Mouse (Mus musculus) forebrain, embryonic 12.5 days (tissue): Measurements from ENCODE around the gene Ccl25. TPM values are rescaled to one million over a fixed set of nuclear protein-coding genes. Genes with fewer than 3 reads are reported as not detected.

Source experiments
- ATAC-seq: fragments of 200-750 bp; cut with Nextera tagmentation; 2 replicates; pipeline ENCODE4 v1.8.0; 2017; ENCODE audit warnings: moderate TSS enrichment; ENCODE audit not compliant: low FRiP score
- H3K27ac ChIP-seq: fragments of 300-500 bp; sonication (generic); 2 replicates; pipeline ENCODE4 v1.5.1; 2016; ENCODE audit warnings: mild to moderate bottlenecking
- H3K27me3 ChIP-seq: fragments of 300-500 bp; sonication (generic); 2 replicates; pipeline ENCODE4 v1.6.1; 2016; ENCODE audit warnings: mild to moderate bottlenecking
- H3K36me3 ChIP-seq: fragments of 300-500 bp; sonication (generic); replicated peaks from 2 replicates; pipeline ENCODE4 v1.6.1; 2016; ENCODE audit warnings: mild to moderate bottlenecking
- H3K4me1 ChIP-seq: fragments of 300-500 bp; sonication (generic); 2 replicates; pipeline ENCODE4 v1.6.1; 2016
- H3K4me2 ChIP-seq: fragments of 300-500 bp; sonication (generic); 2 replicates; pipeline ENCODE4 v1.6.1; 2016; ENCODE audit warnings: mild to moderate bottlenecking, moderate library complexity
- H3K4me3 ChIP-seq: fragments of 300-500 bp; sonication (generic); replicated peaks from 2 replicates; pipeline ENCODE4 v1.5.1; 2016; ENCODE audit warnings: mild to moderate bottlenecking
- H3K9ac ChIP-seq: fragments of 300-500 bp; sonication (generic); 2 replicates; pipeline ENCODE4 v1.6.1; 2016; ENCODE audit warnings: mild to moderate bottlenecking
- H3K9me3 ChIP-seq: fragments of 300-500 bp; sonication (generic); 2 replicates; pipeline ENCODE4 v1.6.1; 2016
- WGBS: fragments of 180-500 bp; shearing (Covaris S2); methylation state at CpG from one replicate; pipeline ENCODE4 v1.1.7; 2016; 5-methylcytosine and 5-hydroxymethylcytosine counted together
- polyA plus RNA-seq: library from polyadenylated mRNA; unstranded; fragments of >200 nt; fragmentation: Nextera tagmentation; extraction: Ambion mirVana; gene quantifications from 2 replicates; pipeline ENCODE4 v1.2.1, GENCODE M21; 2016

Gene Ccl25
- polyA plus RNA-seq, 1 experiment from 2014 or later: 24.1 TPM

GRCm38 (mm10) chr8:4318796-4319572 is 6.0 kb upstream of the Ccl25 start:
- Histone ChIP-seq H3K27me3 (no peaks in the 10 kb centered on the region), H3K9ac (no peak overlapping the region), H3K4me1 (peaks cover 34% of the 10 kb centered on the region), H3K9me3 (no peaks in the 10 kb centered on the region), H3K36me3 (peaks cover 39% of the 10 kb centered on the region), H3K4me2 (no peak overlapping the region), H3K27ac (no peak overlapping the region), H3K4me3 (no peak overlapping the region)
- no peak for ATAC-seq
- WGBS: 86% methylated on average over 2 of the region's 2 CpGs

- ATAC-seq: no peak
- no peak overlapping the region for H3K9ac ChIP-seq
- H3K27me3 ChIP-seq: no peaks in the 10 kb centered on the region
- H3K4me1 ChIP-seq: peaks cover 35% of the 10 kb centered on the region
- no peak overlapping the region for H3K4me2 ChIP-seq
- no peaks in the 10 kb centered on the region for H3K9me3 ChIP-seq
- no peak overlapping the region for H3K27ac ChIP-seq
- no peak overlapping the region for H3K4me3 ChIP-seq
- H3K36me3 ChIP-seq: peaks cover 35% of the 10 kb centered on the region
- WGBS: 96% methylated on average over 11 of the region's 11 CpGs
Observed at GRCm38 (mm10) chr8:4319573-4319872, 5.5 kb upstream of the Ccl25 start.

- Histone ChIP-seq H3K27ac (no peak overlapping the region), H3K9ac (no peak overlapping the region), H3K27me3 (no peaks in the 10 kb centered on the region), H3K4me3 (no peak overlapping the region), H3K4me1 (peaks cover 35% of the 10 kb centered on the region), H3K9me3 (no peaks in the 10 kb centered on the region), H3K4me2 (no peak overlapping the region), H3K36me3 (peaks cover 35% of the 10 kb centered on the region)
- no peak for ATAC-seq
- WGBS: 100% methylated on average over 1 of the region's 1 CpGs
Observed at GRCm38 (mm10) chr8:4320404-4320803, 4.6 kb upstream of the Ccl25 start.

GRCm38 (mm10) chr8:4321031-4321430 is 4.0 kb upstream of the Ccl25 start:
- H3K36me3 ChIP-seq: peaks cover 35% of the 10 kb centered on the region
- H3K27ac ChIP-seq: no peak overlapping the region
- H3K27me3 ChIP-seq: no peaks in the 10 kb centered on the region
- no peak overlapping the region for H3K4me2 ChIP-seq
- no peak for ATAC-seq
- 86% methylated on average over 2 of the region's 2 CpGs for WGBS
- H3K9me3 ChIP-seq: no peaks in the 10 kb centered on the region
- no peak overlapping the region for H3K4me3 ChIP-seq
- H3K9ac ChIP-seq: no peak overlapping the region
- peaks cover 40% of the 10 kb centered on the region for H3K4me1 ChIP-seq

GRCm38 (mm10) chr8:4322470-4322869 is 2.5 kb upstream of the Ccl25 start:
- Histone ChIP-seq H3K36me3 (peaks cover 37% of the 10 kb centered on the region), H3K4me2 (peak overlapping the region; percentile 92), H3K4me3 (peak overlapping the region; percentile 17), H3K9ac (no peak overlapping the region), H3K27me3 (no peaks in the 10 kb centered on the region), H3K4me1 (peaks cover 41% of the 10 kb centered on the region), H3K27ac (no peak overlapping the region), H3K9me3 (no peaks in the 10 kb centered on the region)
- no peak for ATAC-seq
- WGBS: 28% methylated on average over 2 of the region's 2 CpGs

GRCm38 (mm10) chr8:4323917-4324316 is 1.1 kb upstream of the Ccl25 start:
- peak overlapping the region; percentile 92 for H3K4me2 ChIP-seq
- peaks cover 48% of the 10 kb centered on the region for H3K36me3 ChIP-seq
- H3K9me3 ChIP-seq: no peaks in the 10 kb centered on the region
- ATAC-seq: no peak
- no peaks in the 10 kb centered on the region for H3K27me3 ChIP-seq
- no peak overlapping the region for H3K27ac ChIP-seq
- peaks cover 41% of the 10 kb centered on the region for H3K4me1 ChIP-seq
- 6% methylated on average over 6 of the region's 6 CpGs for WGBS
- peak overlapping the region; percentile 98 for H3K9ac ChIP-seq
- peak overlapping the region; percentile 99 for H3K4me3 ChIP-seq

GRCm38 (mm10) chr8:4324525-4324924 is 485 bp upstream of the Ccl25 start:
- H3K4me1 ChIP-seq: peaks cover 41% of the 10 kb centered on the region
- H3K36me3 ChIP-seq: peaks cover 50% of the 10 kb centered on the region
- H3K9ac ChIP-seq: peak overlapping the region; percentile 98
- peak overlapping the region; percentile 99 for H3K4me3 ChIP-seq
- ATAC-seq: peak; percentile 75
- H3K9me3 ChIP-seq: no peaks in the 10 kb centered on the region
- peak overlapping the region; percentile 91 for H3K27ac ChIP-seq
- H3K27me3 ChIP-seq: no peaks in the 10 kb centered on the region
- under 1% methylated on average over 42 of the region's 42 CpGs for WGBS
- H3K4me2 ChIP-seq: peak overlapping the region; percentile 92

- Histone ChIP-seq H3K36me3 (peaks cover 50% of the 10 kb centered on the region), H3K4me3 (peak overlapping the region; percentile 99), H3K4me2 (peak overlapping the region; percentile 60), H3K9me3 (no peaks in the 10 kb centered on the region), H3K27ac (peak overlapping the region; percentile 91; the same call in 1 of the 2 replicates), H3K27me3 (no peaks in the 10 kb centered on the region), H3K4me1 (peaks cover 35% of the 10 kb centered on the region), H3K9ac (peak overlapping the region; percentile 98; the same call in 1 of the 2 replicates)
- ATAC-seq: no peak
- WGBS: 48% methylated on average over 7 of the region's 7 CpGs
Observed at GRCm38 (mm10) chr8:4325751-4326036, 684 bp downstream of the Ccl25 start.

- Histone ChIP-seq H3K9ac (no peak overlapping the region), H3K9me3 (no peaks in the 10 kb centered on the region), H3K4me2 (no peak overlapping the region), H3K4me1 (peaks cover 7% of the 10 kb centered on the region), H3K4me3 (no peak overlapping the region), H3K27ac (no peak overlapping the region), H3K36me3 (peaks cover 63% of the 10 kb centered on the region), H3K27me3 (no peaks in the 10 kb centered on the region)
- WGBS: 95% methylated on average over 5 of the region's 5 CpGs
- ATAC-seq: no peak
Observed at GRCm38 (mm10) chr8:4329000-4329399, 4.0 kb downstream of the Ccl25 start.

- WGBS: 96% methylated on average over 1 of the region's 1 CpGs
- Histone ChIP-seq H3K36me3 (peaks cover 91% of the 10 kb centered on the region), H3K27me3 (no peaks in the 10 kb centered on the region), H3K27ac (no peak overlapping the region), H3K9me3 (no peaks in the 10 kb centered on the region), H3K4me2 (no peak overlapping the region), H3K4me1 (no peaks in the 10 kb centered on the region), H3K4me3 (no peak overlapping the region), H3K9ac (no peak overlapping the region)
- ATAC-seq: no peak
Observed at GRCm38 (mm10) chr8:4333966-4334365, 9.0 kb downstream of the Ccl25 start.

- Histone ChIP-seq H3K9me3 (no peaks in the 10 kb centered on the region), H3K27me3 (no peaks in the 10 kb centered on the region), H3K4me3 (no peak overlapping the region), H3K4me2 (no peak overlapping the region), H3K4me1 (no peaks in the 10 kb centered on the region), H3K27ac (no peak overlapping the region), H3K36me3 (peaks cover 80% of the 10 kb centered on the region), H3K9ac (no peak overlapping the region)
- no peak for ATAC-seq
- 94% methylated on average over 2 of the region's 2 CpGs for WGBS
Observed at GRCm38 (mm10) chr8:4335678-4336077, 10.7 kb downstream of the Ccl25 start.

- no peaks in the 10 kb centered on the region for H3K9me3 ChIP-seq
- no peaks in the 10 kb centered on the region for H3K27me3 ChIP-seq
- ATAC-seq: no peak
- no peak overlapping the region for H3K4me3 ChIP-seq
- H3K9ac ChIP-seq: no peak overlapping the region
- H3K27ac ChIP-seq: no peak overlapping the region
- H3K4me2 ChIP-seq: no peak overlapping the region
- 80% methylated on average over 3 of the region's 3 CpGs for WGBS
- no peaks in the 10 kb centered on the region for H3K4me1 ChIP-seq
- H3K36me3 ChIP-seq: peaks cover 40% of the 10 kb centered on the region
Observed at GRCm38 (mm10) chr8:4340207-4340606, 15.2 kb downstream of the Ccl25 start.

GRCm38 (mm10) chr8:4347661-4348060 is 22.7 kb downstream of the Ccl25 start:
- ATAC-seq: no peak
- WGBS: 74% methylated on average over 7 of the region's 7 CpGs

More at GRCm38 (mm10) chr8:4347661-4348060, 22.7 kb downstream of the Ccl25 start:
- Histone ChIP-seq H3K4me1 (no peaks in the 10 kb centered on the region), H3K27ac (no peak overlapping the region), H3K9me3 (no peaks in the 10 kb centered on the region), H3K27me3 (no peaks in the 10 kb centered on the region), H3K9ac (no peak overlapping the region), H3K4me2 (no peak overlapping the region), H3K4me3 (no peak overlapping the region), H3K36me3 (no peaks in the 10 kb centered on the region)
